Mouse (Mus musculus) liver, embryonic 13.5 days (tissue): ENCODE data around the gene Me1. TPM values are rescaled to one million over a fixed set of nuclear protein-coding genes. Genes with fewer than 3 reads are reported as not detected.
"Not testable (repeated sequence)": the region's sequence is repeated elsewhere in the genome, so short reads cannot be mapped to it uniquely, and the experiment has no call there.

ENCODE experiments used
- ATAC-seq: fragments of 200-750 bp; cut with Nextera tagmentation; 2 replicates; pipeline ENCODE4 v1.8.0; 2017; ENCODE audit warnings: low read depth, mild to moderate bottlenecking, moderate number of reproducible peaks, moderate library complexity
- DNase-seq: peaks from one replicate; pipeline ENCODE4 v3.0.0; 2022
- H3K27ac ChIP-seq: fragments of 300-500 bp; sonication (generic); 2 replicates; pipeline ENCODE4 v1.5.1; 2015; ENCODE audit warnings: moderate library complexity, mild to moderate bottlenecking, inconsistent platforms
- H3K27me3 ChIP-seq: fragments of 300-500 bp; sonication (generic); 2 replicates; pipeline ENCODE4 v1.6.1; 2015; ENCODE audit warnings: mild to moderate bottlenecking, inconsistent platforms
- H3K36me3 ChIP-seq: fragments of 300-500 bp; sonication (generic); 2 replicates; pipeline ENCODE4 v1.6.1; 2015; ENCODE audit warnings: mild to moderate bottlenecking, inconsistent platforms
- H3K4me1 ChIP-seq: fragments of 300-500 bp; sonication (generic); replicated peaks from 2 replicates; pipeline ENCODE4 v1.6.1; 2015; ENCODE audit warnings: inconsistent platforms
- H3K4me2 ChIP-seq: fragments of 300-500 bp; sonication (generic); 2 replicates; pipeline ENCODE4 v1.6.1; 2015; ENCODE audit warnings: inconsistent platforms, mild to moderate bottlenecking, moderate library complexity
- H3K4me3 ChIP-seq: fragments of 300-500 bp; sonication (generic); replicated peaks from 2 replicates; pipeline ENCODE4 v1.5.1; 2015; ENCODE audit warnings: mild to moderate bottlenecking, inconsistent platforms
- H3K9ac ChIP-seq: fragments of 300-500 bp; sonication (generic); 2 replicates; pipeline ENCODE4 v1.6.1; 2015; ENCODE audit warnings: mild to moderate bottlenecking, inconsistent platforms
- H3K9me3 ChIP-seq: fragments of 300-500 bp; sonication (generic); replicated peaks from 2 replicates; pipeline ENCODE4 v1.6.1; 2016; ENCODE audit warnings: inconsistent platforms
- WGBS: fragments of 180-500 bp; shearing (Covaris S2); methylation state at CpG from one replicate; pipeline ENCODE4 v1.1.7; 2015; ENCODE audit not compliant: insufficient replicate concordance; 5-methylcytosine and 5-hydroxymethylcytosine counted together
- polyA plus RNA-seq: library from polyadenylated mRNA; unstranded; fragments of >200 nt; fragmentation: Nextera tagmentation; extraction: Ambion mirVana; gene quantifications from 2 replicates; pipeline ENCODE4 v1.2.1, GENCODE M21; 2015

Gene Me1
- polyA plus RNA-seq, 1 experiment from 2014 or later, result 4.3 TPM

DNA sequence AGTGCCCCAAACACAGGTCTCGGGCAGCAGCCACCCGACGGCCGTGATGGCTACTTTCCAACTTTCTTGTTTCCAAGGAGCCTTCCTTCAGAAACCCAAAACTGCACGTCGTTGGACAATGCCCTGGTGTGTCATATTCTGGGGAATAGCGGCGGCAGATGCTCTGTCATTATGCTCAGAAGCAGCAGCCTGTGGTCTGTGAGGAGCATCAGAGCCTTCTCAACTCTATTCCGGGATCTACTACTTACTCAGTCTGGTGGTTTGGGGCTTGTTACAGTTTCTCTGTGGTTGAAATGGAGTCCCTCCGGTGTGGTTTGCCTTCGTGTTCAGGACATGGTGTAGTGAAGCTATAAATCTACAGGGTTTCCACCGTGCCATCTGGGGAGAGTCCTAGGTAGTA is 71.7 kb downstream of the Me1 start:
- Histone ChIP-seq H3K27ac (no peak overlapping the region), H3K27me3 (no peaks in the 10 kb centered on the region), H3K9me3 (no peaks in the 10 kb centered on the region), H3K4me3 (no peak overlapping the region), H3K9ac (no peak overlapping the region), H3K4me2 (no peak overlapping the region), H3K4me1 (no peaks in the 10 kb centered on the region), H3K36me3 (no peaks in the 10 kb centered on the region)
- 68% methylated on average over 12 of the region's 12 CpGs for WGBS
- ATAC-seq (no peak), DNase-seq (no peak)

DNA sequence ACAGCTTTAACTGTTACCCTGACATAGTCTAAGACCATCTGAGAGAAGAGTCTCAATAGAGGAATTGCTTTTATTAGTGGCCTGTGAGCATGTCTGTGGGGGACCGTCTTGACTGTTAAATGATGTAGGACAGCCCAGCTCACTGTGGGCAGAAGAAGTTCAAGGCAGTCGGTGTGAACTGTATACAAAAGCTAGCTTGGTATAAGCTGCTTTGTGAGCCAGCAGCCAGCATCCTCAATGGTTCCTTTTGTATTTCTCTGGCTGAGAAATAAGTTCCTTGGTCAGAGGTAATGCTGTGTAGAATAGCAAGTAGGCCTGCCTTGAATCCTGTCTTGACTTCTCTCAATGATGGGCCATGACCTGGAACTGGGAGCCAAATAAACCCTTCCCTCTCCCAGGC is 73.7 kb downstream of the Me1 start:
- 54% methylated on average over 2 of the region's 2 CpGs for WGBS
- H3K27me3 ChIP-seq, result no peaks in the 10 kb centered on the region
- H3K4me2 ChIP-seq, result no peak overlapping the region
- no peak overlapping the region for H3K27ac ChIP-seq
- H3K9ac ChIP-seq, result no peak overlapping the region
- no peaks in the 10 kb centered on the region for H3K4me1 ChIP-seq
- H3K9me3 ChIP-seq, result no peaks in the 10 kb centered on the region
- no peak for DNase-seq
- H3K4me3 ChIP-seq, result no peak overlapping the region
- ATAC-seq, result no peak
- H3K36me3 ChIP-seq, result no peaks in the 10 kb centered on the region

DNA sequence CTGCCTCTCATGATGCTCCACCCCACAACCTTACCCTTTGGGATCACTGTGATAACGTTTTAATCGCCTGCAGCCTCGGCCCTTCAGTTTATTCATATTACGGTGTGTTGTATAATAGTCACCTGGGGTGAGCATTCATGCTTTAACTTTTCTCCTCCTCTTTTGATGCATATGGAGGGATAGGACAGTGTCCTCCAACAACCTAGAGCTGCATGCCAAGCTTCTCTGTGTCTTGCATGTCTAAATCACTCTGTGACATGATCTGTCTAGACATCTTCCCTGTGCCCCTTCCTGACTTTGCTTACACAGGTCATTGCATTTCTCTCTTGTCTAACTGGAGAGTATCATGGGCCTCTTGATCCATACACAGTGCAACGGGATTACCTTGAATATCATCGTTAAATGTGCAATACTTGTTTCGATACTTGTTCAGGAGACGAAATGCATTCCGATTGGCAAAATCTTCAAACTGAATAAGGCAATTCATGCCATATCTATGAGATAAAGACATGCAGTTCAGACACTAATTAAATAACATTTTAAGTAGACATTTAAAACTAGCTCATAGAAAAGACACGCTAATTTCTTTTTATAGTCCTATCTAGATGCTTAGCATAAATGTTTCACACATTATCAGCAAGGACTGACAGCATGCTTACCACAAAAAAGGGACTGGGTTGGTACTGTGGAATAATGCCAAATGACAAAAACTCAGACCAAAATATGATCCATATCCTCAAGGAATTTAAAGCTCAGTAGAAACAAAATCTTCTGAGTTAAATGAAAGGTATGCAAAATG is 76.2 kb downstream of the Me1 start:
- H3K9ac ChIP-seq, result no peak overlapping the region
- H3K4me3 ChIP-seq, result no peak overlapping the region
- no peak for ATAC-seq
- no peaks in the 10 kb centered on the region for H3K4me1 ChIP-seq
- no peak overlapping the region for H3K4me2 ChIP-seq
- H3K27ac ChIP-seq, result no peak overlapping the region
- WGBS, result 72% methylated on average over 10 of the region's 10 CpGs
- no peak for DNase-seq
- H3K36me3 ChIP-seq, result no peaks in the 10 kb centered on the region
- no peaks in the 10 kb centered on the region for H3K27me3 ChIP-seq
- H3K9me3 ChIP-seq, result no peaks in the 10 kb centered on the region

DNA sequence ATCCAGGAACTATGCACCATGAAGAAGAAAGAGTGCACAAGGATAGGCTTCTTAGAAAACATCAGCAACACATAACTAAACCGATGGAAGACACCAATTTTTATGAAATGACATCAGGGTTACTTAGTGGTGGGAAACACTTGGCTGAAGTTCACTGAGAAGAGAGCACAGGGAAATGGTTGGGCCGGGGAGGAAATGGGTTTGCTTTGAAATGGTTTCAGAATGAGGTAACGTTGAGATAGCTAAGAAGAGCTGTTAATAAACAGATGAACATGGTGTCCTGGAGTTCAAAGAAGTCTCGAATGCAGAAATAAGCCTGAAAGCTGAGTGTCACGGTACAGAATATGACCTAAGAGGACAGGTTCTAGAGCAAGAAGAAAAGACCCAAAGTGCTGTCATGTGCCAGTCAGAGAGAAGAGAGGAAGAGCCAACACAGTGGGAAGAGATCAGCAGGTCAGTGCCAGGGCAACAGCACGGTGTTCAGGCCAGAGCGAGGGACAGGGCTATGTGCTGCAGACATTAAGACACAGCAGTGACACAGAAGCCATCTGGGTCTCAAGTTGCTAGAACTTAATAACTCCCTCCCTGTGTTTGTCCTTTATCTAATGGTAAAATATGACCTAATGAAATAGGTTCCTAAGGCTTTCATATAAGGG is 77.8 kb downstream of the Me1 start:
- ATAC-seq (no peak), DNase-seq (no peak)
- Histone ChIP-seq H3K36me3 (no peaks in the 10 kb centered on the region), H3K4me2 (no peak overlapping the region), H3K9me3 (no peaks in the 10 kb centered on the region), H3K9ac (no peak overlapping the region), H3K4me1 (no peaks in the 10 kb centered on the region), H3K27ac (no peak overlapping the region), H3K4me3 (no peak overlapping the region), H3K27me3 (no peaks in the 10 kb centered on the region)
- 56% methylated on average over 7 of the region's 7 CpGs for WGBS

DNA sequence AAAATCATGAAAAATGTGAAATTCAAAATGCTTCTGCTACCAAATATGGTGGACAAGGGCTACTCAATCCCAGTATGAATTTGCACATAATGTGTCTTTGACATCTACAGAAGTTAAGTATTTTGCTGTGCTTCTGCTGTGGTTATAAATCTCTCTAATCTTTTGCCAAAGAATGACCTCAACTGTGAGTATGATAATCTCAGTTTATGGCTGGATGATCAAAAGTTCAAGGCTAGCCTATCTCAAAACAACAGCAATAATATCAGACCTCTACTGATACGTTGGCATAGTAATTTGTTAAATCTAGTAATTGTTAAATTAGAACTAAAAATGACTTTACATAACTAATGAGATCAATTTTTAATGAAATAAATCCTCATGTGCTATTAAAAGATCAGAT is 80.0 kb downstream of the Me1 start:
- no peak overlapping the region for H3K27ac ChIP-seq
- no peak for ATAC-seq
- WGBS, result 64% methylated on average over 1 of the region's 1 CpGs
- H3K36me3 ChIP-seq, result no peaks in the 10 kb centered on the region
- no peak for DNase-seq
- H3K9ac ChIP-seq, result no peak overlapping the region
- H3K27me3 ChIP-seq, result no peaks in the 10 kb centered on the region
- H3K4me2 ChIP-seq, result no peak overlapping the region
- H3K9me3 ChIP-seq, result no peaks in the 10 kb centered on the region
- no peaks in the 10 kb centered on the region for H3K4me1 ChIP-seq
- no peak overlapping the region for H3K4me3 ChIP-seq

DNA sequence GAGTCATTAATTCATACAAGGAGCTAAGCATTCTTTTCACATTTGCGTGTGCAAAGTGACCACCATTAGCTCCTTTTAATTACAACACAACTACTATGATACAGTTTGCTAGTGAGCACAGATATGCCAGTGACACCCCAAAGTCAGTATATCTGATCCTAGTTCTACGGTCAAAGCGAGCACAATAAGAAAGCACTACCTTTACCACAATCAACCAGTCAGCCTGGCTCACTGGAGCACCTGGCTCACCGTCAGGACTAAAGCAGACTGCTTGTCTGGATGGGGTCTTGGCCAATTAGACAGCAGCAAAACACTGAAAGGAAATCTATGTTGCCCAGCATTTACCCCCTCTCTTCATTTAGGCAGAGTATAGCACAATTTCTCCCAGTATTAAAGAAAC is 83.7 kb downstream of the Me1 start:
- H3K9me3 ChIP-seq, result no peaks in the 10 kb centered on the region
- H3K36me3 ChIP-seq, result no peaks in the 10 kb centered on the region
- no peak for ATAC-seq
- no peaks in the 10 kb centered on the region for H3K27me3 ChIP-seq
- DNase-seq, result no peak
- no peak overlapping the region for H3K4me3 ChIP-seq
- WGBS, result 79% methylated on average over 4 of the region's 4 CpGs
- no peak overlapping the region for H3K9ac ChIP-seq
- H3K27ac ChIP-seq, result no peak overlapping the region
- no peak overlapping the region for H3K4me2 ChIP-seq
- H3K4me1 ChIP-seq, result no peaks in the 10 kb centered on the region

DNA sequence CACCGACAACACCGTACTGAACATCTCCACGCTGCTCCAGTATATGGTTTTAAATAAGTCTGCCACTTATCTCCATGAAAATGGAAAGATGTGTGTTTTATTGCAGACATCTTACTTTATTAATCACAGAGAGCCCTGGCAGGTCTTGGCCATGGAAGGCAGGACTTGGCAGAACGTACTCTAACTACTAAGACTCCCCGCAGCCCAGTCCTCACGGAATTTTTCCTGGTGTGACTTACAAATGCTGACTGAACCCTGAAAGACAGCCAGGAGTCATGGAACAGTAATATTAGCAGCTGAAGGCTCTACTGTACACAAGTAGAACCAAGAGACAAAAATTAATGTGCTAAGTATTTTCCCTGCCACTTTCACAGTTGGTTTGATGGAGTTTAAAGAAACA is 90.0 kb downstream of the Me1 start:
- no peak for DNase-seq
- ATAC-seq, result no peak
- Histone ChIP-seq H3K4me2 (no peak overlapping the region), H3K4me3 (no peak overlapping the region), H3K27me3 (no peaks in the 10 kb centered on the region), H3K9me3 (no peaks in the 10 kb centered on the region), H3K9ac (no peak overlapping the region), H3K4me1 (no peaks in the 10 kb centered on the region), H3K36me3 (no peaks in the 10 kb centered on the region), H3K27ac (no peak overlapping the region)
- 77% methylated on average over 6 of the region's 6 CpGs for WGBS

DNA sequence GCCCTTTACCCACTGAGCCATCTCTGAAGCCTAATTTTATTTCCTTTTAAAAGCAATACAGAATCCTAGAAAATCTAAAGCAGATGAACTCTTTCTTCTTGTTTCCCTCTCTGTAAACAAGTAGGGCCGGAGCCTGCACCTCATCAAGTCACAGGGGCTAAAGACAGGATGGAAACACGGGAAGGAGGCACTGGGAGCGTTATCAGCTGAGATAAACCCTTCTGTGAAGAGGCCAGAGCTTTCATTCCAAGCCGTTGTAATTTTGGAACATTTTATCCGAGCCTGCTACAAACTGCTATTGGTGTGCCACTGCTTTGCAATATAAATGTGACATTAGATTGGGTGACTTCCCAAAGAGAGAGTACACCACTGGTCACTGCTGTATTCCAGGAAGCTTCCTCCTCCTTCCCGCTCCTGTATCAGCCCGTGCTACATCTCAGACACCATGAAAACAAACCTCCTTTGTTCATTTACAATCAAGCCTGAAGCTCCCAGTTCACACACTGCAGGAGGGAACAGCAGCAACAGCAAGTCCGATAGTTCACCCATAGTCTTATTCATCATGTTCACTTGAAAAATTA is 95.9 kb downstream of the Me1 start:
- 45% methylated on average over 8 of the region's 8 CpGs for WGBS
- Histone ChIP-seq H3K27ac (no peak overlapping the region), H3K9me3 (no peaks in the 10 kb centered on the region), H3K36me3 (no peaks in the 10 kb centered on the region), H3K9ac (no peak overlapping the region), H3K4me3 (no peak overlapping the region), H3K4me1 (no peaks in the 10 kb centered on the region), H3K4me2 (no peak overlapping the region), H3K27me3 (no peaks in the 10 kb centered on the region)
- ATAC-seq, result no peak
- DNase-seq, result no peak

DNA sequence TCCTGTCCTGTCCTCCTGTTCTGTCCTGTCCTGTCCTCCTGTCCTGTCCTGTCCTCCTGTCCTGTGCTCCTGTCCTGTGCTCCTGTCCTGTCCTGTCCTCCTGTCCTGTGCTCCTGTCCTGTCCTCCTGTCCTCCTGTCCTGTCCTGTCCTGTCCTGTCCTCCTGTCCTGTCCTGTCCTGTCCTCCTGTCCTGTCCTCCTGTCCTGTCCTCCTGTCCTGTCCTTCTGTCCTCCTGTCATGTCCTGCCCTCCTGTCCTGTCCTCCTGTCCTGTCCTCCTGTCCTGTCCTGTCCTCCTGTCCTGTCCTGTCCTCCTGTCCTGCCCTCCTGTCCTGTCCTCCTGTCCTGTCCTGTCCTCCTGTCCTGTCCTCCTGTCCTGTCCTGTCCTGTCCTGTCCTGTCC is 98.8 kb downstream of the Me1 start:
- not testable (repeated sequence) for H3K36me3 ChIP-seq, H3K4me2 ChIP-seq, H3K27me3 ChIP-seq, H3K4me3 ChIP-seq, H3K9ac ChIP-seq, H3K27ac ChIP-seq, H3K4me1 ChIP-seq, H3K9me3 ChIP-seq, DNase-seq, ATAC-seq

DNA sequence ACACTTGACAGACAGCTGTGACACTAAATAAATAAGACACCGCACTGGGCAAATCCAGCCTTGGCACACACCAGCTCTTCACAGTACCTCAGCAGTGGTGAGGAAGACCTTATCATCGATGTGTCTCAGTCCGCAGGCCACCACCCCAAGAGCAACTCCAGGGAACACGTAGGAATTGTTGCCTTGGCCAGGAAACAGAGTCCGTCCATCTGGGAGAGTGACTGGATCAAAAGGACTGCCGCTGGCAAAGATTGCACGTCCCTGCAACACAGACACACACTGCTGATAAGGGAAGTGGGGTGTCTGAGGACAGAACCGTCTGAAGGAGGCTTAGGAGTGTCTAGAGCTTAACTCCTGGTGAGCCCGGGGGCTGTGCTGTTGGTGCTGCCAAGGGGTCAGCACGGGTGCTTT is 101.4 kb downstream of the Me1 start:
- H3K27me3 ChIP-seq, H3K9me3 ChIP-seq, H3K4me2 ChIP-seq, H3K27ac ChIP-seq, ATAC-seq, H3K36me3 ChIP-seq, H3K4me3 ChIP-seq, DNase-seq, H3K4me1 ChIP-seq, H3K9ac ChIP-seq: not testable (repeated sequence)
- WGBS, result 45% methylated on average over 10 of the region's 10 CpGs

DNA sequence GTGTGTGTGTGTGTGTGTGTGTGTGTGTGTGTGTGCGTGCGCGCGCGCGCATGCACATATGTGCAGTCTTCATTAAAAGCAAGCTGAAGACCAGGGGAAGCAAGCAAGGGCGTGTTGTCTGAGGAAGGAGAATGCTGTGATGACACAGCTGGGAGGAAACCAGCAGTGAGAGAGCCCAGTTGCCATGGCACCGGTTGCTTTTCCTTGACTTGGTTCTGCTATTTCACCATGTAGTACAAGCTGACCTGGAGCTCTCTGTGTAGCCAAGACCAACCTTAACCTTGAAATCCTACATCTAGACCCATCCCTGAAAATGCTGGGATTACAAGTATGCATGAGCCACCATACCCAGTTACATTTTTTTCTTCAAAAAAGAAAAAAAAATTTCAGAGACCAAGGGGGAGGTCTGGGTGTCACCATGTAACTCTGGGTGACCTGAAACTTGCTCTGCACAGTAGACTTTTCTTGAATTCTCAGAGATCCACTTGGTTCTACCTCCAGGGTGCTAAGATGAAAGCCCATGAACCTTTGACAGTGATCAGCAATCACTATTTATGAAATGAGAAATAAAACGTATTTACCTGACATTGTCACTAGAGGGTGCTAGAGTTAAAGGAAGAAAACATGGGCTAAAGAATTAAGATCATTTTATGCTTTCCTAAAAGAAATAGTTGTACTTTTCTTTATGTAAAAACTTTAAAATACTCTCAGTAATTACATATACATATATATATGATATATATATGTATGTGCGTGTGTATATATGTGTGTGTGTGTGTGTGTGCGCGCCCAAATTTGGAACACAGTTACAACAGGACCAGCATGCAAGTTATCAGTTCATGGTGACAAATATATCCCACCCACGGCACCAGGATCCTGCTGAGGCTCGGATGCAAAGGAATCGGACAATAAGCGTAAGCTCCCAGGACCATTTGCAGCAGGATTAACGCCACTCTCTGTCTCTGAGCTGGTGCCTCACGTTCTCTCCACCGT is 102.8 kb downstream of the Me1 start:
- Histone ChIP-seq H3K27me3 (no peaks in the 10 kb centered on the region), H3K9ac (no peak overlapping the region), H3K4me3 (no peak overlapping the region), H3K27ac (no peak overlapping the region), H3K9me3 (no peaks in the 10 kb centered on the region), H3K4me2 (no peak overlapping the region), H3K4me1 (no peaks in the 10 kb centered on the region), H3K36me3 (no peaks in the 10 kb centered on the region)
- ATAC-seq (no peak), DNase-seq (no peak)
- WGBS, result 68% methylated on average over 19 of the region's 19 CpGs
